ENCODE assay signal across 13 mouse cellular contexts in the genomic region with DNA sequence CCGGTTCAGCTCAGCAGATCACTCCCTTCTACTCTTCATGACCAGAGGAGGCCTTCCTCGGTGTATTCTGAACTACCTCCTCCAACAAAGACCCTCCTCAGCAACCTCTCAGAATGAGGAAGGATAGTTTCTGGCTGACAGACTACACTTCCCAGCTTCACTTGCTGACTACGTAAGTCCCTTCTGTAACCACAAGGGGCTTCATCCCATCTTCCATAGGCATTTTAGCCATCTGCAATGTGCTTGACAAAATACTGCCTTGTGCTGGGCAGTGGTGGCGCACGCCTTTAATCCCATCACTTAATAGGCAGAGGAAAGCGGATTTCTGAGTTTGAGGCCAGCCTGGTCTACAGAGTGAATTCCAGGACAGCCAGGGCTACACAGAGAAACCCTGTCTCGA.
"Had no signal": no experiment of that assay in that cellular context is flagged by ENCODE, and none has a peak within 500 bp of the region (broad histone marks: within the 10 kb centered on the region; RNA-seq: fewer than 3 reads in every experiment).

No protein-coding gene starts in this region.

- H3K4me1 ChIP-seq: limb, embryonic 12.5 days; liver, embryonic 13.5 days; midbrain, embryonic 12.5 days; neural tube, embryonic 15.5 days had no signal

- H3K27ac ChIP-seq: limb, embryonic 12.5 days; liver, embryonic 13.5 days; macrophage; midbrain, embryonic 12.5 days; neural tube, embryonic 15.5 days had no signal

- H3K27me3 ChIP-seq: limb, embryonic 12.5 days; liver, embryonic 13.5 days; midbrain, embryonic 12.5 days; neural tube, embryonic 15.5 days had no signal

- H3K9ac ChIP-seq: limb, embryonic 12.5 days; liver, embryonic 13.5 days; liver, postnatal 0 days; midbrain, embryonic 12.5 days; neural tube, embryonic 15.5 days had no signal

- DNase-seq: kidney, adult 18-20 months; kidney, postnatal 14 days; layer of hippocampus, adult 9-11 months; liver; liver, embryonic 13.5 days; liver, postnatal 0 days; thymus, adult 18-20 months; thymus, postnatal 14 days had no signal

- H3K4me3 ChIP-seq: limb, embryonic 12.5 days; liver, embryonic 13.5 days; midbrain, embryonic 12.5 days; myocyte; neural tube, embryonic 15.5 days had no signal

- H3K36me3 ChIP-seq: limb, embryonic 12.5 days; liver, embryonic 13.5 days; midbrain, embryonic 12.5 days; neural tube, embryonic 15.5 days had no signal

- H3K9me3 ChIP-seq: limb, embryonic 12.5 days; liver, embryonic 13.5 days; midbrain, embryonic 12.5 days; neural tube, embryonic 15.5 days had no signal

- H3K4me2 ChIP-seq: limb, embryonic 12.5 days; liver, embryonic 13.5 days; midbrain, embryonic 12.5 days; neural tube, embryonic 15.5 days had no signal

- ATAC-seq: liver, postnatal 0 days had no signal
